Mouse (Mus musculus) adrenal gland, adult 10 weeks (tissue): ENCODE results near the gene Adamtsl2. TPM values are rescaled to one million over a fixed set of nuclear protein-coding genes. Genes with fewer than 3 reads are reported as not detected.

Source experiments
- polyA plus RNA-seq: library from polyadenylated mRNA; stranded (reverse); fragments of 350-450 nt; fragmentation: Illumina TruSeq; extraction: RNeasy Lipid Tissue Mini Kit (QIAGEN cat#74804); gene quantifications from one replicate; pipeline ENCODE4 v1.2.3, GENCODE M21; 2014; ENCODE audit warnings: low read depth, low replicate concordance

Gene Adamtsl2
- polyA plus RNA-seq: 0.93 TPM

DNA sequence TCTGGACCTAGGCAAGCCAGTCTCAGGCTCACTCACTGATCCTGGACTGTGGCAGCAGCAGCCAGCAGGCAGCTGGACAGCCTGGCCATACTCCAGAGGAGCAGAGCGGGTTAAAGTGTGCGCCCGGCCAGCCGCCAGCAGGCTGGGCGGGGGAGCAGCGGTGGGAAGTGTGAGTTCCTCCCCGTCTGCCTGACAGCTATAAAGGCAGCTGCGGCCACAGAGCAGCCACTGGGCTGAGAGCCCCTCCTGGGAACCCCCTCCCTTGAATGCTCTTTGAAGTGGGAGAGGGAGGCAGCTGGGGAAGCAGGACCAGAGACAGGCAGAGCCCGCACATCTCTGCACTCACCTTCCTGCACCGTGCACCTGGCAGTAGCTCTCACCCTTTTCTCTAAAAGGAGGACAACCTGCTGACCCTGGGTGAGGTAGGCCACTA is at the start of gene Adamtsl2:
Gene Adamtsl2, plus strand, starts transcription at position 228 of the 433 bp plus-strand sequence.

DNA sequence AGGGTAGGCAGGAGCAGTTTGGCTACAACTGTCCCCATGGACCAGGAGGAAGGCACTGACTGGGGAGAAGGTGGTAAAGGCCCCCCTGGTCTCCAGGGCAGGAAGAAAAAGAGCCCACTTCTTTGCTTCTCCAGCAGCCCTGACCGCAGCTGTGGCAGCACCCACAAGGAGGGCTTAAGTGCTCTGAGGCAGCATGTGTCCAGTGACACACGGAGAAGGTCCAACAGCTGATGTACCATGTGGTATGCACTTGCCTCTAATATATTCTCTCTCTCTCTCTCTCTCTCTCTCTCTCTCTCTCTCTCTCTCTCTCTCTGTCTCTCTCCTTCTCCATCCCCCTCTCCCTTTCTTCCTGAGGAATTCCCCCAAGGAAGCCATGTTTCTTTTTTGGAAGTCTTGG is 7.2 kb upstream of the Adamtsl2 start, which contains the start of gene Mymk:
Gene Mymk, minus strand, starts transcription at position 202 of the 400 bp plus-strand sequence.

DNA sequence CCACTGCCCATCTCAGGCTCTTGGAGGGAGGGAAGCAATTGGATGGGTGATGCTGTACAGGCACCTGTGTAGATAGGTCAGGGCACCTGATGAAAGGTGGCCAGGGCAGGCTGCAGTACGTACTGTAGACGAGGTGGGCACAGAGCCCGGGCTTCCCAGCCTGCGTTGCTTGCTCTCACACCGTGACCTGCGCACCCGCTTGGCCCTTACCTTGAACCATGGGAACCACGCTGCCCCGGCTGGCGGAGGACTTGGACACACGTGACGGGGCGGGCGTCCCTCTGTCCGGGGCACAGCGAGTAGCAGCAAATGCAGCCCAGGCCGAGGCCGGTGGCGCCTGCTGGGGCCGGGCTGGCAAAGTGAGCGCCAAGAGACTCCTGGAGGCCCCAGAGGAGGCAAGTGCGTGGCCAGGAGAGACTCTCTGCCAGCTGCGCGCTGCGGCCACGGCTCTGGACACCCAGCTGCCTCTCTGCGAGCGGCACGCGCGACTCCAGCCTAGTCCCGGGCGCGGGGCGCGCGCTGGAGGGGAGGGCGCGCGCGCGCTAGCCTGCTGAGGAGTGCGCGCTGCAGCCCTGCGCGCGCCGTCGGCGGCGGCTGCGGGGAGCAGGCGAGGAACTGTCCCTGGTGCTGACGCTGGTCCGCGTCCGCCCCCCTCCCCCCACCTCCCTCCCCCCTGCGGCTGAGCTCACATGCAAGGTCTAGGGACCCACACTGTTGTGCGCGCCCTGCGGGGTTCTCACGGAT is 62.9 kb downstream of the Adamtsl2 start, which contains the start of gene Fam163b:
Gene Fam163b, minus strand, starts transcription at position 542 of the 744 bp plus-strand sequence.

Other genes with a start within 250 kb of the Adamtsl2 start
- not detected for gene Abo, start 214.4 kb upstream of the Adamtsl2 start, polyA plus RNA-seq
- gene Surf6, start 176.5 kb upstream of the Adamtsl2 start, polyA plus RNA-seq: 7.5 TPM
- gene Med22, start 168.7 kb upstream of the Adamtsl2 start, polyA plus RNA-seq: 16.4 TPM
- 44.3 TPM for gene Rpl7a, start 168.6 kb upstream of the Adamtsl2 start, polyA plus RNA-seq
- gene Surf2, start 163.0 kb upstream of the Adamtsl2 start, polyA plus RNA-seq: 15.9 TPM
- 57.5 TPM for gene Surf1, start 162.8 kb upstream of the Adamtsl2 start, polyA plus RNA-seq
- 114 TPM for gene Surf4, start 145.5 kb upstream of the Adamtsl2 start, polyA plus RNA-seq
- gene Stkld1, start 145.3 kb upstream of the Adamtsl2 start, polyA plus RNA-seq: not detected
- 52.8 TPM for gene Rexo4, start 115.0 kb upstream of the Adamtsl2 start, polyA plus RNA-seq
- not detected for gene Adamts13, start 106.0 kb upstream of the Adamtsl2 start, polyA plus RNA-seq
- 22.2 TPM for gene Cacfd1, start 69.5 kb upstream of the Adamtsl2 start, polyA plus RNA-seq
- gene Slc2a6, start 51.4 kb upstream of the Adamtsl2 start, polyA plus RNA-seq: not detected
- gene Mymk, start 7.2 kb upstream of the Adamtsl2 start, polyA plus RNA-seq: not detected
- gene Fam163b, start 63.1 kb downstream of the Adamtsl2 start, polyA plus RNA-seq: 0.76 TPM
- gene Dbh, start 85.9 kb downstream of the Adamtsl2 start, polyA plus RNA-seq: 17.2 TPM
- gene Sardh, start 169.0 kb downstream of the Adamtsl2 start, polyA plus RNA-seq: 2.9 TPM